Mouse (Mus musculus) heart, adult 11 months (tissue): ENCODE measurements at regions not wholly inside any gene's neighbourhood (a gene's known extent, or its start where the extent isn't known, plus 50 kb on each side); places are given as distances from the start of the nearest gene placed in this dataset.

Experiments used
- DNase-seq: peaks from one replicate; pipeline ENCODE4 v3.0.0; 2022

GRCm38 (mm10) chr9:115426682-115427081 lies 116.5 kb upstream of the Stt3b start:
- no peak for DNase-seq

- no peak for DNase-seq
These were observed 120.0 kb upstream of the Stt3b start for GRCm38 (mm10) chr9:115430271-115430670.

GRCm38 (mm10) chr9:115434696-115435095 lies 124.5 kb upstream of the Stt3b start:
- peak; percentile 89 for DNase-seq

- DNase-seq = peak; percentile 53
These were observed 126.1 kb upstream of the Stt3b start for GRCm38 (mm10) chr9:115436301-115436700.

GRCm38 (mm10) chr9:115438234-115438633 lies 128.0 kb upstream of the Stt3b start:
- DNase-seq = peak; percentile 58

GRCm38 (mm10) chr9:115446681-115447080 lies 136.5 kb upstream of the Stt3b start:
- no peak for DNase-seq

- DNase-seq = peak; percentile 85
These were observed 140.6 kb upstream of the Stt3b start for GRCm38 (mm10) chr9:115450741-115451320.

GRCm38 (mm10) chr9:115454771-115455170 lies 144.6 kb upstream of the Stt3b start:
- DNase-seq = no peak

- DNase-seq = peak; percentile 78
These were observed 145.9 kb upstream of the Stt3b start for GRCm38 (mm10) chr9:115456121-115456520.

- DNase-seq = peak; percentile 59
These were observed 146.4 kb upstream of the Stt3b start for GRCm38 (mm10) chr9:115456638-115457037.

GRCm38 (mm10) chr9:115457889-115458710 lies 147.9 kb upstream of the Stt3b start:
- DNase-seq = peak; percentile 84

GRCm38 (mm10) chr9:115459075-115459474 lies 148.9 kb upstream of the Stt3b start:
- DNase-seq = peak; percentile 55

- DNase-seq = peak; percentile 61
These were observed 155.1 kb upstream of the Stt3b start for GRCm38 (mm10) chr9:115465326-115465725.

- peak; percentile 33 for DNase-seq
These were observed 158.4 kb upstream of the Stt3b start for GRCm38 (mm10) chr9:115468641-115469040.

- peak; percentile 22 for DNase-seq
These were observed 161.4 kb upstream of the Stt3b start for GRCm38 (mm10) chr9:115471582-115471981.

GRCm38 (mm10) chr9:115473037-115473436 lies 162.8 kb upstream of the Stt3b start:
- peak; percentile 18 for DNase-seq

GRCm38 (mm10) chr9:115473847-115474246 lies 163.6 kb upstream of the Stt3b start:
- DNase-seq = peak; percentile 40

- DNase-seq = peak; percentile 59
These were observed 164.1 kb upstream of the Stt3b start for GRCm38 (mm10) chr9:115474342-115474741.

- DNase-seq = peak; percentile 79
These were observed 166.0 kb upstream of the Stt3b start for GRCm38 (mm10) chr9:115476205-115476604.

- DNase-seq = peak; percentile 80
These were observed 167.5 kb upstream of the Stt3b start for GRCm38 (mm10) chr9:115477556-115478220.

- DNase-seq = peak; percentile 46
These were observed 168.7 kb upstream of the Stt3b start for GRCm38 (mm10) chr9:115478946-115479345.

GRCm38 (mm10) chr9:115481176-115481575 lies 171.0 kb upstream of the Stt3b start:
- peak; percentile 56 for DNase-seq

GRCm38 (mm10) chr9:115483024-115483423 lies 172.8 kb upstream of the Stt3b start:
- DNase-seq = peak; percentile 8

- DNase-seq = peak; percentile 72
These were observed 173.5 kb upstream of the Stt3b start for GRCm38 (mm10) chr9:115483721-115484120.
